Mouse (Mus musculus): Measurements from ENCODE around the gene Ntm. TPM values are rescaled to one million over a fixed set of nuclear protein-coding genes. Genes with fewer than 3 reads are reported as not detected.

The Ntm gene
- polyA plus RNA-seq, 1 experiment from 2014 or later: 51.8 TPM

- WGBS: 82% methylated on average over 7 of the region's 7 CpGs
- H3K36me3 ChIP-seq: no peaks in the 10 kb centered on the region
- no peak overlapping the region for H3K9ac ChIP-seq
- no peak overlapping the region for H3K4me3 ChIP-seq
- H3K27me3 ChIP-seq (replicated peaks): no peaks in the 10 kb centered on the region
- H3K4me2 ChIP-seq: no peak overlapping the region
- H3K27ac ChIP-seq (ENCODE audit: poor library complexity, severe bottlenecking): no peak overlapping the region
- H3K9me3 ChIP-seq (replicated peaks): no peaks in the 10 kb centered on the region
- ATAC-seq (ENCODE audit: insufficient number of reproducible peaks, low FRiP score): no peak
- 0 out of 2 replicates have a peak, but pooled peaks cover 2% of the 10 kb centered on the region for H3K4me1 ChIP-seq (replicated peaks)
These were observed 620.6 kb downstream of the Ntm start for GRCm38 (mm10) chr9:29342303-29342702.

- H3K4me1 ChIP-seq (replicated peaks): 0 out of 2 replicates have a peak, but pooled peaks cover 8% of the 10 kb centered on the region
- H3K4me3 ChIP-seq: no peak overlapping the region
- H3K27ac ChIP-seq (ENCODE audit: poor library complexity, severe bottlenecking): no peak overlapping the region
- no peak overlapping the region for H3K4me2 ChIP-seq
- WGBS: 90% methylated on average over 3 of the region's 3 CpGs
- no peak overlapping the region for H3K9ac ChIP-seq
- no peaks in the 10 kb centered on the region for H3K9me3 ChIP-seq (replicated peaks)
- no peaks in the 10 kb centered on the region for H3K27me3 ChIP-seq (replicated peaks)
- no peak for ATAC-seq (ENCODE audit: insufficient number of reproducible peaks, low FRiP score)
- no peaks in the 10 kb centered on the region for H3K36me3 ChIP-seq
These were observed 621.6 kb downstream of the Ntm start for GRCm38 (mm10) chr9:29341292-29341691.

GRCm38 (mm10) chr9:29335671-29336070, 627.3 kb downstream of the Ntm start:
- Histone ChIP-seq H3K9me3 (replicated peaks) (no peaks in the 10 kb centered on the region), H3K4me3 (no peak overlapping the region), H3K9ac (no peak overlapping the region), H3K4me2 (no peak overlapping the region), H3K27ac (ENCODE audit: poor library complexity, severe bottlenecking) (no peak overlapping the region), H3K36me3 (no peaks in the 10 kb centered on the region), H3K4me1 (replicated peaks) (peaks cover 13% of the 10 kb centered on the region; the same call in 1 of the 2 replicates), H3K27me3 (replicated peaks) (no peaks in the 10 kb centered on the region)
- ATAC-seq (ENCODE audit: insufficient number of reproducible peaks, low FRiP score): no peak
- 75% methylated on average over 2 of the region's 2 CpGs for WGBS

- H3K36me3 ChIP-seq: no peaks in the 10 kb centered on the region
- no peak overlapping the region for H3K4me3 ChIP-seq
- H3K27ac ChIP-seq (ENCODE audit: poor library complexity, severe bottlenecking): no peak overlapping the region
- H3K9ac ChIP-seq: no peak overlapping the region
- no peaks in the 10 kb centered on the region for H3K9me3 ChIP-seq (replicated peaks)
- no peaks in the 10 kb centered on the region for H3K27me3 ChIP-seq (replicated peaks)
- 46% methylated on average over 3 of the region's 3 CpGs for WGBS
- peaks cover 11% of the 10 kb centered on the region; the same call in 1 of the 2 replicates for H3K4me1 ChIP-seq (replicated peaks)
- H3K4me2 ChIP-seq: no peak overlapping the region
- no peak for ATAC-seq (ENCODE audit: insufficient number of reproducible peaks, low FRiP score)
These were observed 630.4 kb downstream of the Ntm start for GRCm38 (mm10) chr9:29332296-29333090.

GRCm38 (mm10) chr9:29330486-29330885, 632.5 kb downstream of the Ntm start:
- H3K4me2 ChIP-seq: no peak overlapping the region
- H3K27me3 ChIP-seq (replicated peaks): no peaks in the 10 kb centered on the region
- no peak for ATAC-seq (ENCODE audit: insufficient number of reproducible peaks, low FRiP score)
- 71% methylated on average over 3 of the region's 3 CpGs for WGBS
- H3K36me3 ChIP-seq: no peaks in the 10 kb centered on the region
- H3K4me3 ChIP-seq: no peak overlapping the region
- H3K4me1 ChIP-seq (replicated peaks): peaks cover 8% of the 10 kb centered on the region; the same call in 1 of the 2 replicates
- H3K9ac ChIP-seq: no peak overlapping the region
- H3K9me3 ChIP-seq (replicated peaks): no peaks in the 10 kb centered on the region
- no peak overlapping the region for H3K27ac ChIP-seq (ENCODE audit: poor library complexity, severe bottlenecking)

GRCm38 (mm10) chr9:29326283-29326682, 636.7 kb downstream of the Ntm start:
- Histone ChIP-seq H3K27ac (ENCODE audit: poor library complexity, severe bottlenecking) (no peak overlapping the region), H3K27me3 (replicated peaks) (no peaks in the 10 kb centered on the region), H3K4me1 (replicated peaks) (0 out of 2 replicates have a peak, but pooled peaks cover 3% of the 10 kb centered on the region), H3K36me3 (no peaks in the 10 kb centered on the region), H3K4me2 (no peak overlapping the region), H3K4me3 (no peak overlapping the region), H3K9ac (no peak overlapping the region), H3K9me3 (replicated peaks) (no peaks in the 10 kb centered on the region)
- WGBS: 78% methylated on average over 3 of the region's 3 CpGs
- ATAC-seq (ENCODE audit: insufficient number of reproducible peaks, low FRiP score): no peak

GRCm38 (mm10) chr9:29325137-29325536, 637.8 kb downstream of the Ntm start:
- H3K4me2 ChIP-seq: no peak overlapping the region
- ATAC-seq (ENCODE audit: insufficient number of reproducible peaks, low FRiP score): no peak
- no peaks in the 10 kb centered on the region for H3K36me3 ChIP-seq
- WGBS: 84% methylated on average over 8 of the region's 8 CpGs
- 0 out of 2 replicates have a peak, but pooled peaks cover 3% of the 10 kb centered on the region for H3K4me1 ChIP-seq (replicated peaks)
- no peak overlapping the region for H3K9ac ChIP-seq
- H3K9me3 ChIP-seq (replicated peaks): no peaks in the 10 kb centered on the region
- no peak overlapping the region for H3K4me3 ChIP-seq
- no peaks in the 10 kb centered on the region for H3K27me3 ChIP-seq (replicated peaks)
- H3K27ac ChIP-seq (ENCODE audit: poor library complexity, severe bottlenecking): no peak overlapping the region

GRCm38 (mm10) chr9:29319197-29319596, 643.7 kb downstream of the Ntm start:
- 65% methylated on average over 1 of the region's 1 CpGs for WGBS
- Histone ChIP-seq H3K4me2 (no peak overlapping the region), H3K36me3 (no peaks in the 10 kb centered on the region), H3K27ac (ENCODE audit: poor library complexity, severe bottlenecking) (no peak overlapping the region), H3K4me1 (replicated peaks) (peaks cover 29% of the 10 kb centered on the region), H3K27me3 (replicated peaks) (no peaks in the 10 kb centered on the region), H3K9ac (no peak overlapping the region), H3K4me3 (no peak overlapping the region), H3K9me3 (replicated peaks) (no peaks in the 10 kb centered on the region)
- no peak for ATAC-seq (ENCODE audit: insufficient number of reproducible peaks, low FRiP score)

- Histone ChIP-seq H3K27me3 (replicated peaks) (no peaks in the 10 kb centered on the region), H3K4me1 (replicated peaks) (peaks cover 31% of the 10 kb centered on the region), H3K9me3 (replicated peaks) (no peaks in the 10 kb centered on the region), H3K4me3 (no peak overlapping the region), H3K36me3 (no peaks in the 10 kb centered on the region), H3K9ac (no peak overlapping the region), H3K27ac (ENCODE audit: poor library complexity, severe bottlenecking) (no peak overlapping the region), H3K4me2 (no peak overlapping the region)
- no peak for ATAC-seq (ENCODE audit: insufficient number of reproducible peaks, low FRiP score)
- WGBS: 77% methylated on average over 8 of the region's 8 CpGs
These were observed 644.2 kb downstream of the Ntm start for GRCm38 (mm10) chr9:29318676-29319162.

- no peak overlapping the region for H3K4me3 ChIP-seq
- ATAC-seq (ENCODE audit: insufficient number of reproducible peaks, low FRiP score): peak; percentile 48; the same call in 1 of the 2 replicates
- WGBS: 27% methylated on average over 3 of the region's 3 CpGs
- H3K27me3 ChIP-seq (replicated peaks): no peaks in the 10 kb centered on the region
- H3K9ac ChIP-seq: no peak overlapping the region
- no peak overlapping the region for H3K4me2 ChIP-seq
- H3K36me3 ChIP-seq: no peaks in the 10 kb centered on the region
- H3K4me1 ChIP-seq (replicated peaks): peaks cover 34% of the 10 kb centered on the region
- H3K27ac ChIP-seq (ENCODE audit: poor library complexity, severe bottlenecking): no peak overlapping the region; the same call in 1 of the 2 replicates
- H3K9me3 ChIP-seq (replicated peaks): no peaks in the 10 kb centered on the region
These were observed 645.3 kb downstream of the Ntm start for GRCm38 (mm10) chr9:29317623-29318022.

- Histone ChIP-seq H3K27me3 (replicated peaks) (no peaks in the 10 kb centered on the region), H3K9me3 (replicated peaks) (no peaks in the 10 kb centered on the region), H3K4me2 (peak overlapping the region; percentile 11; the same call in 1 of the 2 replicates), H3K27ac (ENCODE audit: poor library complexity, severe bottlenecking) (no peak overlapping the region), H3K9ac (no peak overlapping the region), H3K36me3 (no peaks in the 10 kb centered on the region), H3K4me1 (replicated peaks) (peaks cover 34% of the 10 kb centered on the region), H3K4me3 (no peak overlapping the region)
- WGBS: 20% methylated on average over 8 of the region's 8 CpGs
- ATAC-seq (ENCODE audit: insufficient number of reproducible peaks, low FRiP score): no peak
These were observed 647.1 kb downstream of the Ntm start for GRCm38 (mm10) chr9:29315842-29316241.
